Mouse (Mus musculus): ENCODE results near the gene Nfam1. TPM values are rescaled to one million over a fixed set of nuclear protein-coding genes. Genes with fewer than 3 reads are reported as not detected.

Gene Nfam1
- polyA plus RNA-seq, 1 experiment from 2014 or later, result 6.5 TPM

- no peak for ATAC-seq
- Histone ChIP-seq H3K9me3 (ENCODE audit: low read length) (no peaks in the 10 kb centered on the region), H3K36me3 (ENCODE audit: insufficient read depth, low read length) (no peaks in the 10 kb centered on the region), H3K4me3 (ENCODE audit: low read depth, low read length) (no peak overlapping the region), H3K4me1 (ENCODE audit: insufficient read depth, low read depth, low read length) (0 out of 2 replicates have a peak, but pooled peaks cover 5% of the 10 kb centered on the region), H3K9ac (replicated peaks; ENCODE audit: low read depth) (no peak overlapping the region), H3K27ac (ENCODE audit: low read length) (no peak overlapping the region), H3K4me2 (replicated peaks; ENCODE audit: low read depth, low read length) (no peak overlapping the region), H3K27me3 (replicated peaks; ENCODE audit: insufficient read depth, low read length) (peaks cover 19% of the 10 kb centered on the region)
- WGBS, result 56% methylated on average over 4 of the region's 4 CpGs
- no peak for DNase-seq (ENCODE audit: low spot score)
- TF ChIP-seq EP300 (IDR thresholded peaks at IDR 0.05) (no peak), CTCF (IDR thresholded peaks at IDR 0.05) (no peak)
These were observed 70.6 kb downstream of the Nfam1 start for GRCm38 (mm10) chr15:82962536-82962935.

- H3K27ac ChIP-seq (ENCODE audit: low read length), result no peak overlapping the region
- no peaks in the 10 kb centered on the region for H3K9me3 ChIP-seq (ENCODE audit: low read length)
- 0 out of 2 replicates have a peak, but pooled peaks cover 5% of the 10 kb centered on the region for H3K4me1 ChIP-seq (ENCODE audit: insufficient read depth, low read depth, low read length)
- H3K27me3 ChIP-seq (replicated peaks; ENCODE audit: insufficient read depth, low read length), result peaks cover 19% of the 10 kb centered on the region
- no peak overlapping the region for H3K4me2 ChIP-seq (replicated peaks; ENCODE audit: low read depth, low read length)
- H3K9ac ChIP-seq (replicated peaks; ENCODE audit: low read depth), result no peak overlapping the region
- no peaks in the 10 kb centered on the region for H3K36me3 ChIP-seq (ENCODE audit: insufficient read depth, low read length)
- ATAC-seq, result no peak
- no peak overlapping the region for H3K4me3 ChIP-seq (ENCODE audit: low read depth, low read length)
- 9% methylated on average over 25 of the region's 26 CpGs for WGBS
- DNase-seq (ENCODE audit: low spot score), result no peak
- TF ChIP-seq EP300 (IDR thresholded peaks at IDR 0.05) (no peak), CTCF (IDR thresholded peaks at IDR 0.05) (no peak)
These were observed 72.1 kb downstream of the Nfam1 start for GRCm38 (mm10) chr15:82960786-82961561.

GRCm38 (mm10) chr15:82959151-82959550, 74.0 kb downstream of the Nfam1 start:
- no peak overlapping the region for H3K4me2 ChIP-seq (replicated peaks; ENCODE audit: low read depth, low read length)
- 0 out of 2 replicates have a peak, but pooled peaks cover 5% of the 10 kb centered on the region for H3K4me1 ChIP-seq (ENCODE audit: insufficient read depth, low read depth, low read length)
- H3K9ac ChIP-seq (replicated peaks; ENCODE audit: low read depth), result no peak overlapping the region
- DNase-seq (ENCODE audit: low spot score) (peak; percentile 74), ATAC-seq (peak; percentile 50; the same call in 1 of the 2 replicates)
- no peaks in the 10 kb centered on the region for H3K9me3 ChIP-seq (ENCODE audit: low read length)
- H3K36me3 ChIP-seq (ENCODE audit: insufficient read depth, low read length), result no peaks in the 10 kb centered on the region
- peaks cover 16% of the 10 kb centered on the region for H3K27me3 ChIP-seq (replicated peaks; ENCODE audit: insufficient read depth, low read length)
- H3K27ac ChIP-seq (ENCODE audit: low read length), result no peak overlapping the region
- 45% methylated on average over 12 of the region's 12 CpGs for WGBS
- no peak overlapping the region for H3K4me3 ChIP-seq (ENCODE audit: low read depth, low read length)
- TF ChIP-seq CTCF (IDR thresholded peaks at IDR 0.05) (no peak; the same call in 1 of the 2 replicates), EP300 (IDR thresholded peaks at IDR 0.05) (no peak)

GRCm38 (mm10) chr15:82958253-82958701, 74.8 kb downstream of the Nfam1 start:
- Histone ChIP-seq H3K36me3 (ENCODE audit: insufficient read depth, low read length) (no peaks in the 10 kb centered on the region), H3K4me2 (replicated peaks; ENCODE audit: low read depth, low read length) (peak overlapping the region; percentile 30; the same call in 1 of the 2 replicates), H3K9me3 (ENCODE audit: low read length) (no peaks in the 10 kb centered on the region), H3K4me1 (ENCODE audit: insufficient read depth, low read depth, low read length) (0 out of 2 replicates have a peak, but pooled peaks cover 5% of the 10 kb centered on the region), H3K9ac (replicated peaks; ENCODE audit: low read depth) (no peak overlapping the region), H3K27me3 (replicated peaks; ENCODE audit: insufficient read depth, low read length) (peaks cover 13% of the 10 kb centered on the region; the same call in 1 of the 2 replicates), H3K4me3 (ENCODE audit: low read depth, low read length) (no peak overlapping the region), H3K27ac (ENCODE audit: low read length) (no peak overlapping the region)
- ATAC-seq (no peak), DNase-seq (ENCODE audit: low spot score) (peak; percentile 14)
- 17% methylated on average over 16 of the region's 16 CpGs for WGBS
- TF ChIP-seq EP300 (IDR thresholded peaks at IDR 0.05) (no peak), CTCF (IDR thresholded peaks at IDR 0.05) (no peak)

GRCm38 (mm10) chr15:82956721-82957120, 76.4 kb downstream of the Nfam1 start:
- no peaks in the 10 kb centered on the region for H3K36me3 ChIP-seq (ENCODE audit: insufficient read depth, low read length)
- no peak overlapping the region for H3K4me2 ChIP-seq (replicated peaks; ENCODE audit: low read depth, low read length)
- no peak overlapping the region for H3K4me3 ChIP-seq (ENCODE audit: low read depth, low read length)
- no peak overlapping the region for H3K9ac ChIP-seq (replicated peaks; ENCODE audit: low read depth)
- no peak for ATAC-seq
- no peak for DNase-seq (ENCODE audit: low spot score)
- 74% methylated on average over 4 of the region's 4 CpGs for WGBS
- no peak for TF ChIP-seq EP300 (IDR thresholded peaks at IDR 0.05)
- H3K9me3 ChIP-seq (ENCODE audit: low read length), result no peaks in the 10 kb centered on the region
- 0 out of 2 replicates have a peak, but pooled peaks cover 5% of the 10 kb centered on the region for H3K4me1 ChIP-seq (ENCODE audit: insufficient read depth, low read depth, low read length)
- peaks cover 8% of the 10 kb centered on the region; the same call in 1 of the 2 replicates for H3K27me3 ChIP-seq (replicated peaks; ENCODE audit: insufficient read depth, low read length)
- H3K27ac ChIP-seq (ENCODE audit: low read length), result no peak overlapping the region

GRCm38 (mm10) chr15:82956310-82956709, 76.8 kb downstream of the Nfam1 start:
- H3K36me3 ChIP-seq (ENCODE audit: insufficient read depth, low read length), result no peaks in the 10 kb centered on the region
- no peak overlapping the region for H3K4me3 ChIP-seq (ENCODE audit: low read depth, low read length)
- H3K9ac ChIP-seq (replicated peaks; ENCODE audit: low read depth), result no peak overlapping the region
- no peak overlapping the region for H3K27ac ChIP-seq (ENCODE audit: low read length)
- WGBS, result 83% methylated on average over 3 of the region's 3 CpGs
- 0 out of 2 replicates have a peak, but pooled peaks cover 5% of the 10 kb centered on the region for H3K4me1 ChIP-seq (ENCODE audit: insufficient read depth, low read depth, low read length)
- no peaks in the 10 kb centered on the region for H3K9me3 ChIP-seq (ENCODE audit: low read length)
- H3K27me3 ChIP-seq (replicated peaks; ENCODE audit: insufficient read depth, low read length), result peaks cover 8% of the 10 kb centered on the region; the same call in 1 of the 2 replicates
- ATAC-seq (no peak), DNase-seq (ENCODE audit: low spot score) (no peak)
- no peak overlapping the region for H3K4me2 ChIP-seq (replicated peaks; ENCODE audit: low read depth, low read length)
- TF ChIP-seq EP300 (IDR thresholded peaks at IDR 0.05), result no peak
- TF ChIP-seq CTCF (IDR thresholded peaks at IDR 0.05), result no peak

All from lung, postnatal 0 days (tissue).